Mouse (Mus musculus): ENCODE results near the gene Cyb561. TPM values are rescaled to one million over a fixed set of nuclear protein-coding genes. Genes with fewer than 3 reads are reported as not detected.

Cyb561 gene
- polyA plus RNA-seq, 1 experiment from 2014 or later = 35.5 TPM

Other genes with a start within 250 kb of the Cyb561 start
- gene Ace, start 14.6 kb upstream of the Cyb561 start, polyA plus RNA-seq (2015; fragmentation: Nextera tagmentation; extraction: Ambion mirVana) = 1.5 and 1.8 TPM in 2 replicates
- gene Ace3, start 41.3 kb upstream of the Cyb561 start, polyA plus RNA-seq (2015; fragmentation: Nextera tagmentation; extraction: Ambion mirVana) = not detected in 2 replicates
- gene Kcnh6, start 54.8 kb upstream of the Cyb561 start, polyA plus RNA-seq (2015; fragmentation: Nextera tagmentation; extraction: Ambion mirVana) = 0.75 and 0.90 TPM in 2 replicates
- 118 and 119 TPM in 2 replicates for gene Dcaf7, start 83.5 kb upstream of the Cyb561 start, polyA plus RNA-seq (2015; fragmentation: Nextera tagmentation; extraction: Ambion mirVana)
- 8.3 and 9.6 TPM in 2 replicates for gene Taco1, start 112.7 kb upstream of the Cyb561 start, polyA plus RNA-seq (2015; fragmentation: Nextera tagmentation; extraction: Ambion mirVana)
- 12.5 and 14.5 TPM in 2 replicates for gene Map3k3, start 131.3 kb upstream of the Cyb561 start, polyA plus RNA-seq (2015; fragmentation: Nextera tagmentation; extraction: Ambion mirVana)
- gene Gm10840, start 207.5 kb upstream of the Cyb561 start, polyA plus RNA-seq (2015; fragmentation: Nextera tagmentation; extraction: Ambion mirVana) = 1.7 TPM in 1 of 2 replicates, not detected in the other
- 211 TPM in 2 replicates for gene Limd2, start 207.5 kb upstream of the Cyb561 start, polyA plus RNA-seq (2015; fragmentation: Nextera tagmentation; extraction: Ambion mirVana)
- gene Strada, start 248.8 kb upstream of the Cyb561 start, polyA plus RNA-seq (2015; fragmentation: Nextera tagmentation; extraction: Ambion mirVana) = 33.8 and 36.9 TPM in 2 replicates

All from midbrain, embryonic 13.5 days (tissue).